Mouse (Mus musculus) bone marrow macrophage, adult 2 months (primary cell): Measurements from ENCODE around the gene Csdc2.

Experiments
- CTCF ChIP-seq: IDR thresholded peaks from 2 replicates; pipeline ENCODE4 v1.5.1; 2012; ENCODE audit warnings: low read depth, mild to moderate bottlenecking, low read length, moderate library complexity
- POLR2A ChIP-seq: IDR thresholded peaks from 2 replicates; pipeline ENCODE4 v1.6.1; 2012; ENCODE audit warnings: mild to moderate bottlenecking, low read depth, low read length, borderline replicate concordance

DNA sequence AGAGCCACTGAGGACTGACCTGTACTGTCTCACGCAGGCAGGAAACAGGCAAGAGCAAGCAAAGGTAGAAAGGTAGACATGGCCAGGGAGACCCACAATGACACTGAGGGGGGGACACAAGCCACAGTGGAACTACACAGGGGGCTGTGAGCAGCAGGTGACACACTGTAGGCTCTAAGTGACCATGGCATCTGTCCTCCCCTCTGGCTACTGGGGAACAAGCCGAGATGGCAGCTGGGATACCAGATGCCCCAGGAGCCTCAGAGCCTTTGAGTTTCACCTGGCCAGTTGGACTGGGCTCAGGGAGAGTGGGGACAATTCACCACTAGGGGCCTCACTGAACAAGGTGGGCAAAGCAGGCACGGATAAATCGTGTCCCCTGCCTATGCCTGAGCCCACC, 15.8 kb downstream of the Csdc2 start:
- TF ChIP-seq POLR2A (no peak), CTCF (no peak)
